Mouse (Mus musculus) 3134 (cell line): ENCODE data around the gene Wdr34.

Source experiments
- DNase-seq: peaks from one replicate; pipeline ENCODE4 v3.0.0-alpha.2; 2011; ENCODE audit warnings: low spot score; ENCODE audit not compliant: insufficient read length; ENCODE audit errors: extremely low read depth

Wdr34 gene

GRCm38 (mm10) chr2:30037762-30038161 lies 10.9 kb downstream of the Wdr34 start:
- no peak for DNase-seq

DNA sequence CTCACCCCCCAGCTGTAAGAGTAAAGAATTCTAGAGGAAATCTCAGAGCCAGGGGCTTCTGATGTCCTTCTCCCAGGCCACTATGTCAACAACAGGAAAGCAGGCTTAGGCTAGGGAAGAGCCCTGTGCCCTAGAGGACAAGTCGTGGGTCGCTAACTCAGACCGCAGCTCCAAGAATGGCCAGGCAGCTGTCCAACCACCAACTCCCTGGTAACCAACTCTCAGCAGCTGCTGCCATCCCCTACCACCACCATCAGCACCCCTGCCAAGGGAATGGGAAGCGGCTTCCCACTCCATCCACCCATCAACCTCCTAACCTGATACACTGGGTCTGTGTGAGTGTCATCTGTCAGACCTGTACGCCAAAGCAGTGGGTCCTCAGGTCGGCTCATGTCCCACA lies 15.7 kb downstream of the Wdr34 start:
- DNase-seq, result no peak

GRCm38 (mm10) chr2:30032244-30032846 lies 16.3 kb downstream of the Wdr34 start:
- DNase-seq, result no peak

GRCm38 (mm10) chr2:30026997-30027396 lies 21.7 kb downstream of the Wdr34 start:
- no peak for DNase-seq

GRCm38 (mm10) chr2:30025454-30025853 lies 23.2 kb downstream of the Wdr34 start:
- no peak for DNase-seq

DNA sequence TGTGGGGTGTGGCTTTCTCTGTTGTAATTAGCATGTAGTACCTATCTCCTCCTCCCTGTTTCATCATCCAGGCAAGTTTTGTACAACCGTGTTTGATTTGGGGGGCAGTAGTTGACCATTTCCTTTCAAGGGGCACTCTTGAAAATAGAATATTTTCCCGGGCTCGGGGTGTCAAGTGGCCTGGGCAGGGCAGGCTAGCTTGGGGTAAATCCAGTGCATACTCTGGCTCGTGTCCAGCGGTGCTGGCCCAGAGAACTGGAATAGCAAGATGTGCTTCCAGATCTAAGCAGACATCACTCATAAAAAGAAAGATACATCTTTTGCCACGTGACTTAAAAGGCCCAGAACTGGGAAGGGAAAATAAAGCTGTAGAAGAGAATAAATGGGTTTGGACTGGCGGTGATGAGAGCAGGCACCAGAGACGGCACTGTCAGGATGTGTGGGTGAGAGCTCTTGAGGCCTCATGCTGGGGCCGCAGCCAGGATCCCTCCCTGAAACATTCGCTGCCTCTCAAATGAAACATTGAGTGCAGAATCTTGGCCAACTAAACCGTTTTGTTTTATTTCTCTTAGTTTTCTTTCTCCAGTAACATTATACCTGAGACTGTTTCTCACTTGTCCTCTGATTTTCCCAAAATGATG lies 34.2 kb downstream of the Wdr34 start:
- DNase-seq, result no peak

DNA sequence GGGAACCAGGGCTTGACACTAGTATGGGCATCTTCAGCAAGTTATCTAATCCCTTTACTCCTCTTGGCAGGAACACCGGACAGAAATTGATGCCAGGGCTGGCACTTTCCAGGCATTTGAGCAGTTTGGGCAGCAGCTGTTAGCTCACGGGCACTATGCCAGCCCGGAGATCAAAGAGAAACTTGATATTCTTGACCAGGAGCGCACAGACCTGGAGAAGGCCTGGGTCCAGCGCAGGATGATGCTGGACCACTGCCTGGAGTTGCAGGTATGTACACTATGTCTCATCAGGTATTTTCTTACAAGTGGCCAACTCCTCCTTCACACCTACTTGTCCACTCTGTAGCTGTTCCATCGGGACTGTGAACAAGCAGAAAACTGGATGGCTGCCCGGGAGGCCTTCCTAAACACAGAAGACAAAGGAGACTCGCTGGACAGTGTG lies 37.8 kb downstream of the Wdr34 start:
- DNase-seq, result no peak

GRCm38 (mm10) chr2:30009101-30009500 lies 39.6 kb downstream of the Wdr34 start:
- DNase-seq, result no peak

DNA sequence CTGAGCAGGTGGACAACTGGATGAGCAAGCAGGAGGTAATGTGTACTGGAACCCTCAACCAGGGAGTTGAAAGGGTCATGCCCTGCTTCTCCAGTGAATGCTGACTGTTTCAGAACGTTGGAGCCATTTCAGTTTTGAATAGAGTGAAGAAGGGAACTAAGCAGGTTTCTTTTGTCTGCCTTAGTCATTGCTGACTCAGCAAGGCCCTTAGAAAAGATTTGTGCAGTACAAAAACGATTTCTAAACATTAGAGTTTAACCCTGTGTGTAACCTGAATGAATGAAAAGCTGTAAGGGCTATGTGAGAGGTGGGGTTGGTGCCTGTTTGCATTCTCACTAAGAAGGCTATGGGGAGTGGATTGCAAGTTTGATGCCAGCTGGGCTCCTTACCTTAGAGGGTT lies 56.7 kb downstream of the Wdr34 start:
- no peak for DNase-seq
